Mouse (Mus musculus) megakaryocyte, embryonic 14.5 days (primary cell): Measurements from ENCODE around the gene Cysltr2.

Experiments used
- FLI1 ChIP-seq: IDR thresholded peaks from 2 replicates; pipeline ENCODE4 v1.6.1; 2012; ENCODE audit warnings: low read length, inconsistent platforms, mixed read lengths
- GATA1 ChIP-seq: IDR thresholded peaks from 3 replicates; pipeline ENCODE4 v1.6.1; 2012; ENCODE audit warnings: mixed read lengths, low read length, inconsistent platforms, borderline replicate concordance

GRCm38 (mm10) chr14:73031218-73031617 lies 17.7 kb downstream of the Cysltr2 start:
- no peak for TF ChIP-seq GATA1
- no peak for TF ChIP-seq FLI1
